Mouse (Mus musculus): Measurements from ENCODE around the gene Cdc42ep5.
"Not testable (repeated sequence)": the region's sequence is repeated elsewhere in the genome, so short reads cannot be mapped to it uniquely, and the experiment has no call there.

Cdc42ep5 gene

GRCm38 (mm10) chr7:4164090-4164910 is at the start of gene Cdc42ep5:
Cdc42ep5 (minus strand) TSS chr7:4164860.
- DNase-seq, result no peak

GRCm38 (mm10) chr7:4213436-4213835 is 48.8 kb upstream of the Cdc42ep5 start:
- DNase-seq, result not testable (repeated sequence)

- DNase-seq, result no peak
Measured at GRCm38 (mm10) chr7:4208626-4209025, 44.0 kb upstream of the Cdc42ep5 start.

GRCm38 (mm10) chr7:4207126-4207525 is 42.5 kb upstream of the Cdc42ep5 start:
- no peak for DNase-seq

- no peak for DNase-seq
Measured at GRCm38 (mm10) chr7:4178438-4178837, 13.8 kb upstream of the Cdc42ep5 start.

- no peak for DNase-seq
Measured at GRCm38 (mm10) chr7:4170193-4170938, 5.7 kb upstream of the Cdc42ep5 start.

GRCm38 (mm10) chr7:4167098-4167497 is 2.4 kb upstream of the Cdc42ep5 start:
- DNase-seq, result no peak

- DNase-seq, result no peak
Measured at GRCm38 (mm10) chr7:4165286-4165685, 626 bp upstream of the Cdc42ep5 start.

GRCm38 (mm10) chr7:4163571-4164072 is 1.0 kb downstream of the Cdc42ep5 start:
- DNase-seq, result no peak

GRCm38 (mm10) chr7:4161596-4161995 is 3.1 kb downstream of the Cdc42ep5 start:
- DNase-seq, result not testable (repeated sequence)

GRCm38 (mm10) chr7:4154976-4155375 is 9.7 kb downstream of the Cdc42ep5 start:
- DNase-seq, result no peak

- no peak for DNase-seq
Measured at GRCm38 (mm10) chr7:4154356-4154755, 10.3 kb downstream of the Cdc42ep5 start.

GRCm38 (mm10) chr7:4151241-4151640 is 13.4 kb downstream of the Cdc42ep5 start:
- DNase-seq, result no peak

- DNase-seq, result no peak
Measured at GRCm38 (mm10) chr7:4150811-4151221, 13.8 kb downstream of the Cdc42ep5 start.

GRCm38 (mm10) chr7:4150059-4150541 is 14.6 kb downstream of the Cdc42ep5 start, which contains the start of gene Leng9:
Leng9 (minus strand) TSS chr7:4150374.
- no peak for DNase-seq

GRCm38 (mm10) chr7:4149209-4150054 is 15.2 kb downstream of the Cdc42ep5 start:
- peak; percentile 76 for DNase-seq

- DNase-seq, result no peak
Measured at GRCm38 (mm10) chr7:4148341-4149208, 16.1 kb downstream of the Cdc42ep5 start.

- DNase-seq, result no peak
Measured at GRCm38 (mm10) chr7:4147836-4148235, 16.8 kb downstream of the Cdc42ep5 start.

GRCm38 (mm10) chr7:4147371-4147770 is 17.3 kb downstream of the Cdc42ep5 start:
- DNase-seq, result no peak

GRCm38 (mm10) chr7:4146241-4147180 is 18.1 kb downstream of the Cdc42ep5 start:
- DNase-seq, result no peak

Data from right cerebral cortex, postnatal 4 days (tissue).